Mouse (Mus musculus): Measurements from ENCODE around the gene Rab11a.
"Not testable (repeated sequence)": the region's sequence is repeated elsewhere in the genome, so short reads cannot be mapped to it uniquely, and the experiment has no call there.

Gene Rab11a

DNA sequence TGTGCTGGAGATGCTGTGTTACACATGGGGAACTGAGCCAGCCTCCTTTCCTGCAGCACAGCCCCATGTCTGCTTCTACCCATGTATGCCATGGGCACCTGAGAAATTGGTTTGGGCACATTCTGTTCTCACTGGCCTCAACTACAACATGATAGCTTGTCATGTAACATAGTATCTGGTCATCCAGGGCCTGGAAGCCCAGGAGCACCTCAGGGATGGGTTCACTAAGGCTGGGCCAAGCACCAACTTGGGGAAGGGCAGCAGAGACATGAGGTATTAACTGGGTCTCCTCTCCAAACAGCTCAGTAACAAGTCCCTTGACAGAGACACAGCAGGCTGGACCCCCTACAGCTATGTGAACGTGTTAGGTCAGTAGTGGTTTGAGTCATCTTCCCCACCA is 40.6 kb downstream of the Rab11a start:
- in situ Hi-C loops (cut with MboI, MseI) = no loop called here

DNA sequence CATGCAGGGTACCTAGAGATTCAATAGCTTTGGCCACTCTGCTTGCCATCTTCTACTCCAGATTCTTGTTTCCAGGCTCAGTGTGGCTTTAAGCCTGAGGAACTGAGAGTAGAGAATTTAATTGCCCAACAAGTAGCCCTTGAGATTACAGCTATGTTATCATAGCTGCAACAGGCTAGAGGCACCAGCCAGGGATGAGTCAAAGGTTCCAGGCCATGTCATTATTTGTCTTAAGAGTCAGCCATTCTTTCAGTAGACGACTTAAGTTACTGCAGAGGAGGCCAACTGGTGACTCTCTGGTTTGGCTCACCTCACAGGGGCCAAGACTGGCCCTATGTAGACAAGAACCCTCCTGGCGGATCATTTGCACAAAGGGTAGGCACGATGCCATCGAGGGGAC is 41.2 kb downstream of the Rab11a start:
- in situ Hi-C loops (cut with MboI, MseI) = no loop called here

DNA sequence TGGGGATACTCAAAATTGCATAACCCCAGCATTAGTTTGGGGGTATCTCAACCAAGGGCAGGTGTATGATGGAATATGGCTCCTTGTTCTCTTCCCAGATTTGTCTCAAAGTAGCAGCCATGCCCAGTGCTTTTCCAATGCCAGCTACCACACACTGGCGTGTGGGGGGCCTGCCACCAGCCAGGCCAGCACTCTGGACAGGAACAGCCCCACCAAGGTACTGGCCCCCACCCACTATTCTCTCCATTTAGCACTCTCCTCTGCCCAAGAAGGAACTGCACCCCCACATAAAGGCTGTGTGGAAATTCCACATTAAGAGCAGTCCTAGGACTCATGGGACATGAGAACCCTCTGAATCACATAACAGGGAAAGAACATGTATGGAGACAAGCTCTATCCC is 42.3 kb downstream of the Rab11a start:
- in situ Hi-C loops (cut with MboI, MseI) = no loop called here

DNA sequence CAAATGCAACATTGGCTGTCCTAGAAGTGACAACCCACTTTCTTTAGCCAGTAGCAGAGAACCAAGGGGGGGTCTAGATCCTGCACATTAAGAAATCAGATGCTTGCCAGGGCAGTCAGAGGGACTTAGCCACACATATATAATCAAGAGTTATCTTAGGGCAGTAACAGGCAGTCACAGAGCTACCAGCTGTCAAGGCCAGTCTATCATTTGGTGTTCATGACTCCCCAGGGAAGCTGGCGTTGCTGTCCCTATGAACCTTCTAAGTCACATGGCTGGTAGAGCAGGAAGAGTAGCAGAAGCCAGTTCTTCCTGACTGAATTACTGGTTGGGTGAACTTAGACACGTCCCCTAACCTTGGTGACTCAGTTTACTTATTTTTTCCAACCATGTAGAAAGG is 44.5 kb downstream of the Rab11a start:
- in situ Hi-C loops (cut with MboI, MseI) = no loop called here

GRCm38 (mm10) chr9:64691176-64691575 is 46.4 kb downstream of the Rab11a start:
- in situ Hi-C loops (cut with MboI, MseI) = no loop called here

- in situ Hi-C loops (cut with MboI, MseI) = no loop called here
These were observed 46.8 kb downstream of the Rab11a start for GRCm38 (mm10) chr9:64690771-64691170.

DNA sequence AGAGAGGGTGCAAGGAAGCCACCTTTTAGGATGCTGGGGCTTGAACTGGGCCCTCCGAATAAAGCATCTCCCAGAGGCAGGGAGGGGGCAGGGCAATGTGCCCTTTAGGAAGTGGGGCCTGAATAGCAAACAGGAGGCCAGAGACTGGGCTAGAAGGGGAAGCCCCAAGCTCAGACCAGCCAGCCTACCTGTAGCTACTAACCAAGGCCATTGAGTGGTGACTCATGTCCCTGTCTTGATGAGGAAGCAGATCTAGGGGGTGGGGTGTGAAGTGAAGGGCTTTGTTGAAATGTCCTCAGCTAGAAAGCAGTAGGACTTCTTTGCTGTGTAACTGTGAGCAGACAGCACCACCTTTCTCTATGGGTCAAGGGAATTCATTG is 49.6 kb downstream of the Rab11a start:
- in situ Hi-C loops (cut with MboI, MseI) = no loop called here

DNA sequence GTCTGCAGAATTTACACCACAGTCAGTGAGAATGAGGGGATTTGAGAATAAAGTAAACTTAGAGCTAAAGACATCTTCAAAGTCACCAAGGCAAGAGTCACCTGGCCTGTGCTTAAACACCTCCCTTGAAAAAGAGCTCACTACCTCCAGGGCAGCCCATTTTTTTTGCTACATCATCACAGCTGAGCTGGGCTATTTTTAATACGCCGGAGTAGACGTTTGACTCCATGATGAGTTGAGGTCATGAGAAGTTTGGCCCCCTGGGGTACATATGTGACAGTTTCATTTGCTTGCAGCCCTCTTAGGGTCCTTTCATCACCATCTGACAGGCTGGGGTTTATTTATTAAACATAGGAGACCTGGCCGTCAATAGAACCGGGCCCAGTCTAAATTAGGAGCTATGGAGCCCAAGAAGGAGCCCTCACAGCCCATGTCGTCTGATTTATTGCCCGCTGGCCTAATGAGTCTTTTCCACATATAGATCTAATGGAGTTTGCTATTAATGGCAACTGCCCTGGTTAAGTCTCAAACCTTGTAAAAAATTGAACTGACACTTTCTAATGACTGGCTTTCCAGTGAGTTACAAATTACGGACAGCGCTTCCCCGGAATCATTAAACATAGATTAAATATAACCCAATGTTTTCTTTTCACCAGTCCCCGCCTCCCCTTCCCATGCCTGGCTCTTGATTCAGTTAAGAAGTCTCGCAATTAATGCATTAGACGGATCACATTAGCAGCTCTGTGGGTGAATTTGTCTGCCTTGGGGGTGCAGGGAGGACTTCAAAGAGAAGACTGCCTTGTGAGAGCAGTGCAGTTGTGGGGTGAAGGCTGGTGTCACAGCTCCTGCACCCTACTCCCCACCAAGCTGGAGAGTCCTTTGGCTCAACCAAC is 50.2 kb downstream of the Rab11a start:
- in situ Hi-C loops (cut with MboI, MseI) = no loop called here

DNA sequence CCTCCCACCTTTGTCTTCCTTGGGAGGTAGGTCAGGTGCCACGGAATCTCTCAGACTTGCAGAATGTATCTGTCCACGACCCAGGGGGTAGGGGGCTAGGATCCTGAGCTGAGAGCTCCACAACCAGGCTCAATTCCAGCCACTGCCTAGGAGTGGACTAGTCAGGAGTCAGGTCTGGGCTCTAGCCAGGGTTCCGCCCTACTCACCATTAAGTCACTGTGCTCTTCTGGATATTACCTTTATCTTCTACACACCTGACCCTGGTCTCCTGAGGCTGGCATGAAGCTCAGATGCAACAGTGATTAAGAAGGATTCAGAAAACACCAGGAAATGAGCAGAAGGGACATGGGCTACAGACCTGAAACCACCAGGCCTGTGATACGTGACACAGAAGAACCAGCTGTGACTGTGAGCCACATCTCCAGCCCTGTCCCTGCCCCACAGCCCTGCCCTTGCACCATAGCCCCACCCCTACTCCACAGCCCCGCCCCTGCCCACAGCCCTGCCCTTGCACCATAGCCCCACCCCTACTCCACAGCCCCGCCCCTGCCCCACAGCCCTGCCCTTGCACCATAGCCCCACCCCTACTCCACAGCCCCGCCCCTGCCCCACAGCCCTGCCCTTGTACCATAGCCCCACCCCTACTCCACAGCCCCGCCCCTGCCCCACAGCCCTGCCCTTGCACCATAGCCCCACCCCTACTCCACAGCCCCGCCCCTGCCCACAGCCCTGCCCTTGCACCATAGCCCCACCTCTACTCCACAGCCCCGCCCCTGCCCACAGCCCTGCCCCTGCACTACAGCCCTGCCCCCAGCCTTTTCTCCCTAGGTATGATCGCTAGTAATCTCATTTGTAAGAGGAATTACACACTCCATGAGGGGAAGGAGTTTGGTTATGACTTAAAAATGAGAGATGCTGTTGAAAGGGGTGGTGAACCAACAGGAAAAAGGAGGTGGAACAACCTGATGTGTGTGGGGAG is 65.9 kb downstream of the Rab11a start:
- in situ Hi-C loops (cut with MboI, MseI) = not testable (repeated sequence)

- in situ Hi-C loops (cut with MboI, MseI) = no loop called here
These were observed 69.6 kb downstream of the Rab11a start for GRCm38 (mm10) chr9:64668001-64668400.

GRCm38 (mm10) chr9:64667513-64667912 is 70.0 kb downstream of the Rab11a start:
- in situ Hi-C loops (cut with MboI, MseI) = no loop called here

GRCm38 (mm10) chr9:64666549-64666948 is 71.0 kb downstream of the Rab11a start:
- in situ Hi-C loops (cut with MboI, MseI) = no loop called here
